Mouse (Mus musculus) kidney, adult 9 months (tissue): ENCODE data around the gene Ctnnd1.

Experiments
- DNase-seq: peaks from one replicate; pipeline ENCODE4 v3.0.0; 2022

The Ctnnd1 gene

DNA sequence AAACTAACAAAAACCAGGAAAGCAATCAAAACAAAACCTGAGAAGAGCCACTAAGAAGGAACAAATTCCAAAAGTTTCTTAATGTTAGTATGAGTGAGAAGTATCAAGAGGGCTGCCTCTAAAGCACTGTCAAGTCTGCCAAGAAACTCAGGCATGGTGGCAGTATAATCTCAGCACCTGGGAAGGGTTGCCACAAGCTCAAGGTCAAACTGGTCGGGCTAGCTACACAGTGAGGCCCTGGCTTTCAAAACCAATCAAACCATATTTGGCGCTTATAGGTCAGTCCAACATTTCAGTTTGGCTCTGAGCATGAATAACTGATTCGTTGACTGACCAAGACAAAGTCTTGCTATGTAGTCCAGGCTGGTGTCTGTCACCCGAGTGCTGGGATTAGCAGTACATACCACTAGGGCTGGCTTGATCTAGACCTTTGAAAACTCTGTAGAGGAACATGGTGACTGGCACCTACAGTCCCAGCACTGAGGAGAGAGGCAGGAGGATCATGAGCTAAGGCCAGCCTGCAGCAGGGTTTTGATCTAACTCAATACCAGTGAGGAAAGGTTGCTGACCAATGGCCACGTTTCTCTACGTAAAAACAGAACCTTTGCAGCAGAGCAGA lies 51.2 kb downstream of the Ctnnd1 start:
- no peak for DNase-seq

GRCm38 (mm10) chr2:84597123-84597522 lies 53.4 kb downstream of the Ctnnd1 start:
- no peak for DNase-seq

DNA sequence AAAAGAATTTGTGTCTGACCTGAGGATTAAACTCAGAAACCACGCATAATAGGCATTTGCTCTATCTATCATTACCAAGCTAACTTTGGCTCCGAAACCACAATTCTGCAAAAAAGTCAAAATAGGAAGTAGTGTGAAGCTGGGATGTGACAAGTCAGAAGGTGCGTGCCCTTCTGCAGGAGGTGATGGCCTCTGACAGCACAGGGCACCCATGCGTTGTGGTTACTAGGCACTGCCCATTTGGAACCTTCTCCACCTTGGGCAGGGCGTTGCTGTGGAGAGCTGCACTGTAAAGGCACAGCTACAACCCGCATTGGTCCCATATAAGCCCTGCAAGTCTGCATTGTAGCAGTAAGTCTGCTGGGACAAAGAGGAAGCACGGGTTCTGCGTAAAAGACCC lies 57.8 kb downstream of the Ctnnd1 start:
- no peak for DNase-seq

- DNase-seq: no peak
Measured at GRCm38 (mm10) chr2:84585700-84586099, 64.9 kb downstream of the Ctnnd1 start.

GRCm38 (mm10) chr2:84582286-84582685 lies 68.3 kb downstream of the Ctnnd1 start:
- no peak for DNase-seq

DNA sequence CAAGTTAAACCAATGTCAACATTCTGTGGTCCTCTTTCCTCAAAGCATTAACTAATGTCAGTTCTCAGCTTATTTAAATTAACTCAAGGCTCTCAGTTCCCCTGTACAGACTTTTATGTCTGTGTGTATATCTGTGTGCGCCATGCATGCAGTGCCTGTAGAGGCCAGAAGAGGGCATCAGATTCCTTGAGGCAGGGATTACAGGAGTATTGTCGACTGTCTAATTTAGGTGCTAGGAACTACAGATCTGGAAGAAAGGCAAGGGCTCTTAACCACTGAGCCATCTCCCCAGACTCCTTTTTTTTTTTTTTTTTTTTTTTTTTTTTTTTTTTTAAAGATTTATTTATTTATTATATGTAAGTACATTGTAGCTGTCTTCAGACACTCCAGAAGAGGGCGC lies 69.4 kb downstream of the Ctnnd1 start:
- peak; percentile 27 for DNase-seq

DNA sequence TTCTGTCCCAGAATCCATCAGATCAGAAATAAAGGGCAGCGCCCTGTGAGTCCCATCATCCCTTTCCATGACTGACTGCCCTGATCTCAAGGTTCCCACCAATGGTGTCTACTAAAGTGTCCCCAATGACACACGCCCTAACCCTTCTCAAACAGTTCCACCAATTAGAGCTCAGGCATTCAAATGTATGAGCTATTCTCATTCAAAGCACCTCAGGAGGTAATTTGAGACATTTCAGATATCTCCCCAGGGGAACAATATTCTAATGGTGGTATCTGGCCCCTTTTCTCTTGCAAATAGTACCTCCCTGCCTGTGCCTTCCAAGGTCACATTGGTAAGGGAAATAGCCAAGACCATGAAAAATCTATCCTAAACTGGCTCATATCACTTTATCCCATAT lies 71.3 kb downstream of the Ctnnd1 start:
- no peak for DNase-seq

GRCm38 (mm10) chr2:84574130-84574529 lies 76.4 kb downstream of the Ctnnd1 start:
- DNase-seq: no peak

DNA sequence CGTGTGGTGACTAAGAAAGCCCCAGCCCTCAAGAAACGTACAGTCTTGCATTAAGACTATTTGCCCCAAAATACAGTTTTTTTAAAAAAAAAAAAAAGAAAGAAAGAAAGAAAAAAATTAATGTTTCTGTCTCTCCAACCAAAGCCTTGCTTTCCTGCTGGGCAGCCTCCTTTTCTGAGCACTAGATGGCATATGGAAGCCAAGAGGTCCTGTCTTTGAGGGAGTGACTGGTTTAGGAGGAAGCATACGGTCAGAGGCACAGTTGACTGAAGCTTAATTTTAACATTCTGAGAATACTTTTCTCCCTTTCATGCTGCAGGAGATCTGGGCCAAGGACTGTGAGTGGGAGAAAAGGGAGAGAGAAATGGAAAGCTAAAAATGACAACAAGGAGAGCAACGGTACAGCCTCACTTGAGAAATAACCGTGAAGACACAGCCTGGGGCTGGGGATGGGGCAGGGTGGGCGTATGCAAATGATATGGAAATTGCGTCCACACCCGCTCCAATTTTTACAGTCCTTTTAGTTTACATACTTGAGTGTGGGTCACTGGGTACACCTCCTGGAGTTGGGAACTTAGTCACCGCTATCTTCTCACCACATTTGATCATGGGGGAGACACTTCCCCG lies 93.6 kb downstream of the Ctnnd1 start:
- DNase-seq: no peak

DNA sequence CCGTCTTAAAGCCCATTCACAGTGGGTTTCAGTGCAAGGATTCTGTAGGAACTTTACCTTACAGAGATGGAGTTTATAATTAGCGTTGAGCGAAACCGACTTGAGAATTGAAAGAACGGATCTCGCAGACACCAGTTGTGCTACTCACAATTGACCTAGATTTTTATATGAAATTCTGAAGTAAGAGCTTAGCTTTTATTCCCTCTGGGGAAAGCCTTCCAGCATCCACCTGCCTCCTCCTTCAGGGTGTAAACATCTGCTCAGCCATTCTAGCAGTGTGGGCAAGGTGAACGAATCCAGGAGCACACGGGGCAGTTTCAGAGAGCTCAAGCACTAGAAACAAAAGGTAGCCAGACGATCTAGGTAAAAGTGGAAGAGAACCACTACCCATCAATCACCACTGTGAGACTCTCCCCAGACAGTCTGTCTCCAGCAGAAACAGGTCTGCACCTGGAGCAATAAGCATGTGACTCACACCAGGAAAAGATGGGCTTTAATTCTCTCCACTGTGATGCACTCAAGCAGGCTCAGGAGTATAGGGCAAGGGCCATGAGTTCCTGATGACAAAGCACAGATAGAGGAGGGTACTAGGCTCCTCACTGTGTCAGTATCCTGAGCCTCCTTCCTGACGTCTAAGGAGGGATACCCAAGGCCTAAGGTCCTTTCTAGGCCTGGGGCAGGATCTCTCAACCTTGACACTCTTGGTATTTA lies 99.0 kb downstream of the Ctnnd1 start:
- no peak for DNase-seq
